Mouse (Mus musculus) right cerebral cortex, adult 18-20 months (tissue): Measurements from ENCODE around the gene F8a.
"Not testable (repeated sequence)": the region's sequence is repeated elsewhere in the genome, so short reads cannot be mapped to it uniquely, and the experiment has no call there.

Experiments
- DNase-seq: peaks from one replicate; pipeline ENCODE4 v3.0.0; 2022; ENCODE audit warnings: mixed read lengths

The F8a gene

DNA sequence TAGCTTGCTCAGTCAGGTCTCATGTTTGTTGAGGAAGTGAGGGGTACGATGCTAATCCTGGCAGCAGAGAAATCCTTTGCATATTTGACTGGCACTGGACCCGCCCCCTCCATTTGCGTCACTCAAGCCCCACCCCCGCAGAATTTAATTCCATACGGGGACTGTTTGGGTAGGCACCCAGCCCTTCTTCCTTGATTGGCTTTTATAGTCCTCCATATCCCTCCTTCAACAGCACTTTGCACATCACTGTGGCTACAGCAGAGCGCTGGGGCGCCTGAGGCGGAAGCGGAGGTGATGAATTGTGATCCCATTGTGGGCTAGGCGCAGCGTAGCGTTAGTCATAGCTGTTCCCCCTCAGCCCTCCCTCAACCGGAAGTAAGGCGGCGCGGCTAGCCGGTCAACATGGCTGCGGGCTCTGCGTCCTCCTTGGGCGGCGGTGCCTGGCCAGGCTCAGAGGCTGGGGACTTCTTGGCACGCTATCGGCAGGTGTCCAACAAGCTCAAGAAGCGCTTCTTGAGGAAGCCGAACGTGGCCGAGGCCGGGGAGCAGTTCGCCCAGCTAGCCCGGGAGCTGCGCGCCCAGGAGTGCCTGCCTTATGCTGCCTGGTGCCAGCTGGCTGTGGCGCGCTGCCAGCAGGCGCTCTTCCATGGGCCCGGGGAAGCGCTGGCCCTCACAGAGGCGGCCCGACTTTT, at the start of gene F8a:
TSS of gene F8a (plus strand) at position 378 of the 692 bp plus-strand sequence.
- DNase-seq: peak; percentile 77

GRCm38 (mm10) chrX:73191934-73192333, 36.2 kb upstream of the F8a start, which contains the start of gene Xlr3b:
TSS of gene Xlr3b (plus strand) at chrX:73192207.
- DNase-seq: peak; percentile 20

- not testable (repeated sequence) for DNase-seq
Observed at GRCm38 (mm10) chrX:73213819-73214564, 14.1 kb upstream of the F8a start, which contains the start of gene Xlr4b. TSS of gene Xlr4b (plus strand) at chrX:73214333.

- DNase-seq: no peak
Observed at GRCm38 (mm10) chrX:73225365-73225764, 2.7 kb upstream of the F8a start.

DNA sequence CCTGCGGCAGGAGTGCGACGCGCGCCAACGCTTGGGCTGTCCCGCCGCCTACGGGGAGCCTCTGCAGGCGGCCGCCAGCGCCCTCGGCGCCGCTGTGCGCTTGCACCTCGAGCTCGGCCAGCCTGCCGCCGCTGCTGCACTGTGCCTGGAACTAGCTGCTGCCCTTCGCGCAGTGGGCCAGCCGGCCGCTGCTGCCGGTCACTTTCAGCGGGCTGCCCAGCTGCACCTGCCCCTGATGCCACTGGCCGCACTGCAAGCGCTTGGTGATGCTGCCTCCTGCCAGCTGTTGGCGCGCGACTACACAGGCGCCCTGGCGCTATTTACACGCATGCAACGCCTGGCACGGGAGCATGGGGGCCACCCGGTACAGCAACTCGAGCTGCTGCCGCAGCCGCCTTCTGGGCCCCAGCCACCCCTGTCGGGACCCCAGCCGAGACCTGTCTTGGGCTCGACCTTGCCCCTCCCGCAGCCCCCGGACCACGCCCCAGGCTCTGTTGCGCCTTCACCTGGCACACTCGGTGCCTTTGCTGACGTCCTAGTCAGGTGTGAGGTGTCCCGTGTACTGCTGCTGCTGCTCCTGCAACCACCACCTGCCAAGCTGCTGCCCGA, 619 bp downstream of the F8a start:
- peak; percentile 40 for DNase-seq

GRCm38 (mm10) chrX:73229288-73229687, 1.2 kb downstream of the F8a start:
- DNase-seq: no peak

- DNase-seq: not testable (repeated sequence)
Observed at GRCm38 (mm10) chrX:73242821-73243325, 14.8 kb downstream of the F8a start, which contains the start of gene Xlr4c. TSS of gene Xlr4c (minus strand) at chrX:73243130.

DNA sequence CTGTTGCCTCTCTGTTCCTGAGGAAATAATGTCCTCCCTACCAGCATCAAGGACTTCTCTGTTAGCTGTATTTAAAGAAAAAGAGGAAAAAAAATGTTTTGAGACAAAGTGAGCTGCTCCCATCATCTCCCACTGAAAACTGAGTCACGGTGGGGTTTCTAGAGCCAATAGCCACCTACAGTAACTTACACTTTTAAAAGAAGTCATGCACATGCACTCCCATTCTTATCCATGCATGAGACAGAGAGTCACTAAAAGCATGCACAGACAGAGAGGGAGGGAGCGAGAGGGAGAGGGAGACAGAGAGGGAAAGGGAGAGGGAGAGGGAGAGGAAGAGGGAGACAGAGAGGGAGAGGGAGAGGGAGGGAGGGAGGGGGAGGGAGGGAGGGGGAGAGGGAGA, 34.3 kb downstream of the F8a start:
- peak; percentile 5 for DNase-seq

DNA sequence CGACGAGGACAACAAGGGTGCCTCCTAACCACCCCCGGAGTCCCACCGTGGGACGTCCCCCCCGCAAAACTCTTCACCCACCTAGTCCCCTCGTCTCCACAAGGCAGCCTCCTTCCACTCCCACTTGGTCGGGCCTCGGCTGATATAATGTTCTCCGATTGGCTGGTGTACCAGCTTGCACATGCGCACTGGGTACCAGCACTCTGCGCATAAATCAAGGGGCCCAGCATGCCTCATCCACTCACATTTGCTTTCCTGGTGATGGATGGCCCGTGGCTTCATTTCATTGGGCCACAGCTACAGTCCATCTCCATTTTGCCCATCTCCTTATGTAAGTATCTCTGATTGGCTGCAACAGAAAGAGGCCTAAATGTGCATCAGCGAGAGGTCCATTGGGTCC, 37.2 kb downstream of the F8a start, which contains the start of gene Xlr3c:
TSS of gene Xlr3c (minus strand) at position 121 of the 400 bp plus-strand sequence.
- DNase-seq: not testable (repeated sequence)
